In the genomic region with DNA sequence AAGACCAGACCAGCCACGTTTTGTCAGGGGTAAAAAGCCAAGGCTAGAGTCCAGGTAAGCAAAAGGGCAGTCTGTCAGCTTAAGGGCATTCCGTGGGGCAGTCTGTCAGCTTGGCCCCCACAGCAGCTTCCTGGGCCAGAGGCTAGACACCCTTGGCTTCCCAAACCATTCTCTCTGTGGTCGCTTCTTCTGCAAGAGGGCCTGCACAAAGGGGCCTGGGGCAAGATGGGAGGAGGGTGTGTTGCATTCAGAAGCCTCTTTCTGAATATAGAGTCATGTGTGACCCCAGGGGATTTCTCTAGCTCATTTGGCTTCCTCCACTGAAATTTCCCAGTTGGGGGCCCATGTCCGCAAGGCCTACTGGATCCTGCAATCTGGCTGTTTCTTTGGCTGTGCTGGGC, we compare ENCODE assay signal across 9 mouse cellular contexts. TPM values are rescaled to one million over a fixed set of nuclear protein-coding genes. Genes with fewer than 3 reads are reported as not detected.
DNase-seq lines count a peak whose midpoint lies in the region; ATAC-seq and TF ChIP-seq lines count a peak whose summit lies in the region.
"Had no signal": no experiment of that assay in that cellular context is flagged by ENCODE, and none has a peak within 500 bp of the region (broad histone marks: within the 10 kb centered on the region; RNA-seq: fewer than 3 reads in every experiment).

No protein-coding gene starts in this region.

- peaks cover 58% of the 10 kb centered on the region for H3K4me1 ChIP-seq in hindbrain, embryonic 10.5 days (replicated peaks)
- peaks cover 6% of the 10 kb centered on the region for H3K4me1 ChIP-seq in hindbrain, embryonic 16.5 days (ENCODE audit: control insufficient read depth, insufficient read depth, low read depth, low read length)
- peaks cover 37% of the 10 kb centered on the region for H3K4me1 ChIP-seq in neural tube, embryonic 13.5 days (replicated peaks)
- peaks cover 29% of the 10 kb centered on the region for H3K4me1 ChIP-seq in embryonic facial prominence, embryonic 12.5 days
- no peaks in the 10 kb centered on the region; the same call in 1 of the 2 replicates for H3K4me1 ChIP-seq in midbrain, postnatal 0 days (ENCODE audit: insufficient read depth, low read length)

- no peak overlapping the region for H3K9ac ChIP-seq in hindbrain, embryonic 16.5 days (ENCODE audit: low read depth, low read length)
- no peak overlapping the region for H3K9ac ChIP-seq in neural tube, embryonic 13.5 days
- H3K9ac ChIP-seq in embryonic facial prominence, embryonic 12.5 days, result peak overlapping the region; percentile 28; the same call in 1 of the 2 replicates
- no peak overlapping the region for H3K9ac ChIP-seq in midbrain, postnatal 0 days (replicated peaks; ENCODE audit: low read length, poor library complexity, severe bottlenecking)
- H3K9ac ChIP-seq: embryonic facial prominence, embryonic 13.5 days had no signal

- H3K4me2 ChIP-seq in hindbrain, embryonic 16.5 days (ENCODE audit: low read length), result no peak overlapping the region
- H3K4me2 ChIP-seq in neural tube, embryonic 13.5 days, result no peak overlapping the region
- no peak overlapping the region for H3K4me2 ChIP-seq in embryonic facial prominence, embryonic 12.5 days (replicated peaks)
- no peak overlapping the region for H3K4me2 ChIP-seq in midbrain, postnatal 0 days (ENCODE audit: low read depth, low read length, poor library complexity, severe bottlenecking)
- H3K4me2 ChIP-seq: embryonic facial prominence, embryonic 13.5 days had no signal

- no peak for ATAC-seq in hindbrain, embryonic 16.5 days
- no peak for ATAC-seq in neural tube, embryonic 13.5 days (ENCODE audit: low read depth)
- ATAC-seq in embryonic facial prominence, embryonic 12.5 days (ENCODE audit: insufficient number of reproducible peaks, insufficient read depth, low FRiP score, low TSS enrichment), result no peak
- no peak for ATAC-seq in midbrain, postnatal 0 days (ENCODE audit: low FRiP score)

- no peaks in the 10 kb centered on the region for H3K36me3 ChIP-seq in hindbrain, embryonic 10.5 days
- H3K36me3 ChIP-seq in hindbrain, embryonic 16.5 days (ENCODE audit: control insufficient read depth, insufficient read depth, low read length), result no peaks in the 10 kb centered on the region
- H3K36me3 ChIP-seq in neural tube, embryonic 13.5 days, result no peaks in the 10 kb centered on the region
- H3K36me3 ChIP-seq in embryonic facial prominence, embryonic 12.5 days, result no peaks in the 10 kb centered on the region
- H3K36me3 ChIP-seq in midbrain, postnatal 0 days (ENCODE audit: insufficient read depth, low read length), result no peaks in the 10 kb centered on the region
- H3K36me3 ChIP-seq: embryonic facial prominence, embryonic 13.5 days had no signal

- H3K4me3 ChIP-seq in hindbrain, embryonic 10.5 days, result no peak overlapping the region
- H3K4me3 ChIP-seq in hindbrain, embryonic 16.5 days (ENCODE audit: low read length), result no peak overlapping the region
- no peak overlapping the region for H3K4me3 ChIP-seq in neural tube, embryonic 13.5 days
- H3K4me3 ChIP-seq in embryonic facial prominence, embryonic 12.5 days, result no peak overlapping the region
- no peak overlapping the region for H3K4me3 ChIP-seq in midbrain, postnatal 0 days (ENCODE audit: low read depth, low read length)
- H3K4me3 ChIP-seq: embryonic facial prominence, embryonic 13.5 days had no signal

- peak overlapping the region; percentile 77 for H3K27ac ChIP-seq in hindbrain, embryonic 10.5 days
- H3K27ac ChIP-seq in hindbrain, embryonic 16.5 days (ENCODE audit: low read depth, low read length), result no peak overlapping the region
- H3K27ac ChIP-seq in neural tube, embryonic 13.5 days (replicated peaks), result peak overlapping the region; percentile 68
- H3K27ac ChIP-seq in embryonic facial prominence, embryonic 12.5 days, result no peak overlapping the region
- H3K27ac ChIP-seq in midbrain, postnatal 0 days (ENCODE audit: low read depth, low read length), result 0 out of 2 replicates have a peak overlapping the region, but pooled peaks have one; percentile 12
- H3K27ac ChIP-seq: embryonic facial prominence, embryonic 13.5 days; macrophage had no signal

- no peaks in the 10 kb centered on the region for H3K27me3 ChIP-seq in hindbrain, embryonic 10.5 days (ENCODE audit: insufficient read depth, poor library complexity, severe bottlenecking)
- no peaks in the 10 kb centered on the region for H3K27me3 ChIP-seq in hindbrain, embryonic 16.5 days (replicated peaks; ENCODE audit: control insufficient read depth, insufficient read depth, low read length)
- no peaks in the 10 kb centered on the region for H3K27me3 ChIP-seq in neural tube, embryonic 13.5 days
- H3K27me3 ChIP-seq in embryonic facial prominence, embryonic 12.5 days, result no peaks in the 10 kb centered on the region
- H3K27me3 ChIP-seq in midbrain, postnatal 0 days (ENCODE audit: insufficient read depth, low read length), result no peaks in the 10 kb centered on the region
- H3K27me3 ChIP-seq: embryonic facial prominence, embryonic 13.5 days had no signal

- H3K9me3 ChIP-seq in hindbrain, embryonic 10.5 days, result no peaks in the 10 kb centered on the region
- H3K9me3 ChIP-seq in hindbrain, embryonic 16.5 days (ENCODE audit: control insufficient read depth, low read length), result no peaks in the 10 kb centered on the region
- H3K9me3 ChIP-seq in neural tube, embryonic 13.5 days, result no peaks in the 10 kb centered on the region
- no peaks in the 10 kb centered on the region for H3K9me3 ChIP-seq in embryonic facial prominence, embryonic 12.5 days
- H3K9me3 ChIP-seq in midbrain, postnatal 0 days (ENCODE audit: low read length), result no peaks in the 10 kb centered on the region
- H3K9me3 ChIP-seq: embryonic facial prominence, embryonic 13.5 days had no signal

- DNase-seq in hindbrain, embryonic 10.5 days (ENCODE audit: low spot score), result no peak
- DNase-seq in neural tube, embryonic 10.5 days (ENCODE audit: extremely low spot score, low spot score), result no peak
- peak; percentile 45 for DNase-seq in midbrain, postnatal 0 days (ENCODE audit: low spot score)
- DNase-seq in adrenal gland, postnatal 25 days, result no peak

- TF ChIP-seq CTCF in midbrain, postnatal 0 days (IDR thresholded peaks at IDR 0.05), result no peak

- 58% methylated on average over 4 of the region's 4 CpGs for WGBS in hindbrain, embryonic 10.5 days
- 38% methylated on average over 4 of the region's 4 CpGs for WGBS in hindbrain, embryonic 16.5 days
- WGBS in neural tube, embryonic 13.5 days, result 50% methylated on average over 4 of the region's 4 CpGs
- 69% methylated on average over 4 of the region's 4 CpGs for WGBS in embryonic facial prominence, embryonic 12.5 days
- WGBS in midbrain, postnatal 0 days, result 62% methylated on average over 4 of the region's 4 CpGs

RNA-seq across cellular contexts. Expression of a gene that starts 21.6 kb away (rescaled TPM):
- 14.0 and 14.3 TPM in 2 replicates for polyA plus RNA-seq in hindbrain, embryonic 10.5 days (2016; fragmentation: Nextera tagmentation; extraction: Ambion mirVana)
- polyA plus RNA-seq in hindbrain, embryonic 16.5 days (2015; fragmentation: Nextera tagmentation; extraction: Ambion mirVana), result 16.2 and 17.4 TPM in 2 replicates
- 17.0 and 20.1 TPM in 2 replicates for polyA plus RNA-seq in neural tube, embryonic 13.5 days (2015; fragmentation: Nextera tagmentation; extraction: Ambion mirVana)
- 13.0 and 15.8 TPM in 2 replicates for polyA plus RNA-seq in embryonic facial prominence, embryonic 12.5 days (2016; fragmentation: Nextera tagmentation; extraction: Ambion mirVana)
- total RNA-seq in midbrain, postnatal 0 days (2014; rRNA removed), result 48.5 and 54.2 TPM in 2 replicates
- polyA plus RNA-seq in midbrain, postnatal 0 days (2015; fragmentation: Nextera tagmentation; extraction: Ambion mirVana), result 17.6 and 22.3 TPM in 2 replicates
- total RNA-seq in adrenal gland, postnatal 25 days (2021), result 16.0 and 28.2 TPM in 2 replicates

Comparison
In these comparisons a context has a peak if more than half of its experiments do, and no peak if none do; other contexts are left out.
1. H3K27ac ChIP-seq: peak in hindbrain, embryonic 10.5 days (single experiment), neural tube, embryonic 13.5 days (single experiment) and midbrain, postnatal 0 days (single experiment); none in hindbrain, embryonic 16.5 days (single experiment) and embryonic facial prominence, embryonic 12.5 days (single experiment).